Comparison of ENCODE assay signal across 26 mouse cellular contexts in genomic region chr13:90871579-90871978, GRCm38 (mm10). TPM values are rescaled to one million over a fixed set of nuclear protein-coding genes. Genes with fewer than 3 reads are reported as not detected.
DNase-seq lines count a peak whose midpoint lies in the region; ATAC-seq and TF ChIP-seq lines count a peak whose summit lies in the region.
"Had no signal": no experiment of that assay in that cellular context is flagged by ENCODE, and none has a peak within 500 bp of the region (broad histone marks: within the 10 kb centered on the region; RNA-seq: fewer than 3 reads in every experiment).

No protein-coding gene starts in this region.

- no peak overlapping the region for H3K4me3 ChIP-seq in ES-Bruce4 (ENCODE audit: low read depth, low read length)
- no peak overlapping the region for H3K4me3 ChIP-seq in embryonic facial prominence, embryonic 13.5 days
- H3K4me3 ChIP-seq in lung, postnatal 0 days (ENCODE audit: low read depth, low read length), result no peak overlapping the region
- H3K4me3 ChIP-seq in intestine, embryonic 16.5 days (ENCODE audit: low read length), result no peak overlapping the region
- H3K4me3 ChIP-seq: forebrain, embryonic 10.5 days; heart, adult 2 months; heart, embryonic 15.5 days; hindbrain, embryonic 10.5 days had no signal

- TF ChIP-seq CTCF in ES-Bruce4 (IDR thresholded peaks at IDR 0.05; ENCODE audit: low read depth, low read length), result no peak
- no peak for TF ChIP-seq CTCF in lung, postnatal 0 days (IDR thresholded peaks at IDR 0.05)

- intact Hi-C loops in heart, postnatal 25 days (cut with DNase I), result no loop called here

- H3K9ac ChIP-seq in ES-Bruce4 (ENCODE audit: low read depth, poor library complexity, severe bottlenecking), result no peak overlapping the region
- no peak overlapping the region for H3K9ac ChIP-seq in embryonic facial prominence, embryonic 13.5 days
- H3K9ac ChIP-seq in lung, postnatal 0 days (replicated peaks; ENCODE audit: low read depth), result no peak overlapping the region
- H3K9ac ChIP-seq in intestine, embryonic 16.5 days (ENCODE audit: low read depth, low read length), result no peak overlapping the region
- H3K9ac ChIP-seq: heart, embryonic 15.5 days; hindbrain, embryonic 14.5 days had no signal

- peak; percentile 86 for DNase-seq in R1 (ENCODE audit: low read depth, low spot score)
- peak; percentile 26 for DNase-seq in forelimb bud, embryonic 11.5 days (ENCODE audit: low read depth, low spot score)
- no peak for DNase-seq in lung, postnatal 0 days (ENCODE audit: low spot score)
- DNase-seq in heart, postnatal 25 days (ENCODE audit: low spot score), result no peak
- DNase-seq: adrenal gland, postnatal 10 days; cerebellum, adult 11 months; cerebellum, adult 8-10 months; cerebellum, postnatal 14 days; gastrocnemius, postnatal 10 days; heart, adult 2 months; heart, postnatal 14 days; kidney, adult 11 months had no signal

- H3K4me1 ChIP-seq in ES-Bruce4 (ENCODE audit: control insufficient read depth, insufficient read depth, low read length), result peaks cover 4% of the 10 kb centered on the region
- peaks cover 16% of the 10 kb centered on the region for H3K4me1 ChIP-seq in embryonic facial prominence, embryonic 13.5 days
- no peaks in the 10 kb centered on the region for H3K4me1 ChIP-seq in lung, postnatal 0 days (ENCODE audit: insufficient read depth, low read depth, low read length)
- no peaks in the 10 kb centered on the region for H3K4me1 ChIP-seq in intestine, embryonic 16.5 days (ENCODE audit: control insufficient read depth, insufficient read depth, low read length)

- TF ChIP-seq EP300 in ES-Bruce4 (IDR thresholded peaks at IDR 0.05; ENCODE audit: insufficient read depth, low read depth, low read length), result peak; percentile 89
- no peak for TF ChIP-seq EP300 in lung, postnatal 0 days (IDR thresholded peaks at IDR 0.05)

- no peaks in the 10 kb centered on the region for H3K36me3 ChIP-seq in ES-Bruce4 (ENCODE audit: control insufficient read depth, insufficient read depth, low read length, poor library complexity, severe bottlenecking)
- no peaks in the 10 kb centered on the region for H3K36me3 ChIP-seq in embryonic facial prominence, embryonic 13.5 days
- H3K36me3 ChIP-seq in lung, postnatal 0 days (ENCODE audit: insufficient read depth, low read length), result no peaks in the 10 kb centered on the region
- H3K36me3 ChIP-seq in intestine, embryonic 16.5 days (ENCODE audit: control insufficient read depth, insufficient read depth, low read length), result no peaks in the 10 kb centered on the region
- H3K36me3 ChIP-seq: forebrain, embryonic 10.5 days; G1E; heart, embryonic 15.5 days; hindbrain, embryonic 10.5 days had no signal

- no peak for TF ChIP-seq POLR2A in ES-Bruce4 (IDR thresholded peaks at IDR 0.05; ENCODE audit: insufficient read depth, low read length)

- no peaks in the 10 kb centered on the region for H3K27me3 ChIP-seq in ES-Bruce4 (ENCODE audit: control insufficient read depth, insufficient read depth, low read length, poor library complexity, severe bottlenecking)
- H3K27me3 ChIP-seq in embryonic facial prominence, embryonic 13.5 days, result no peaks in the 10 kb centered on the region
- H3K27me3 ChIP-seq in lung, postnatal 0 days (replicated peaks; ENCODE audit: insufficient read depth, low read length), result no peaks in the 10 kb centered on the region
- H3K27me3 ChIP-seq in intestine, embryonic 16.5 days (replicated peaks; ENCODE audit: control insufficient read depth, insufficient read depth, low read length), result no peaks in the 10 kb centered on the region
- H3K27me3 ChIP-seq: heart, embryonic 15.5 days had no signal

- no peak overlapping the region for H3K4me2 ChIP-seq in embryonic facial prominence, embryonic 13.5 days
- no peak overlapping the region for H3K4me2 ChIP-seq in lung, postnatal 0 days (replicated peaks; ENCODE audit: low read depth, low read length)
- no peak overlapping the region for H3K4me2 ChIP-seq in intestine, embryonic 16.5 days (ENCODE audit: low read depth, low read length)
- H3K4me2 ChIP-seq: heart, embryonic 11.5 days; heart, embryonic 15.5 days; hindbrain, embryonic 14.5 days had no signal

- peak overlapping the region; percentile 91 for H3K27ac ChIP-seq in ES-Bruce4 (ENCODE audit: insufficient read depth, low read length)
- peak overlapping the region; percentile 76 for H3K27ac ChIP-seq in embryonic facial prominence, embryonic 13.5 days
- no peak overlapping the region for H3K27ac ChIP-seq in lung, postnatal 0 days (ENCODE audit: low read length)
- H3K27ac ChIP-seq in intestine, embryonic 16.5 days (ENCODE audit: low read length), result no peak overlapping the region
- H3K27ac ChIP-seq: forebrain, embryonic 10.5 days; heart, adult 2 months; heart, embryonic 15.5 days; hindbrain, embryonic 10.5 days; hindbrain, embryonic 14.5 days had no signal

- 19% methylated on average over 4 of the region's 4 CpGs for WGBS in embryonic facial prominence, embryonic 13.5 days
- 47% methylated on average over 4 of the region's 4 CpGs for WGBS in lung, postnatal 0 days
- WGBS in intestine, embryonic 16.5 days, result 36% methylated on average over 4 of the region's 4 CpGs

- H3K9me3 ChIP-seq in ES-Bruce4 (replicated peaks; ENCODE audit: control insufficient read depth, insufficient read depth, low read length, poor library complexity, severe bottlenecking), result no peaks in the 10 kb centered on the region
- no peaks in the 10 kb centered on the region for H3K9me3 ChIP-seq in embryonic facial prominence, embryonic 13.5 days
- no peaks in the 10 kb centered on the region for H3K9me3 ChIP-seq in lung, postnatal 0 days (ENCODE audit: low read length)
- no peaks in the 10 kb centered on the region for H3K9me3 ChIP-seq in intestine, embryonic 16.5 days (ENCODE audit: control insufficient read depth, low read length)
- H3K9me3 ChIP-seq: forebrain, embryonic 10.5 days; heart, embryonic 15.5 days; hindbrain, embryonic 10.5 days had no signal

- 0 out of 2 replicates have a peak, but pooled peaks have one; percentile 15 for ATAC-seq in embryonic facial prominence, embryonic 13.5 days (ENCODE audit: insufficient number of reproducible peaks, insufficient read depth, low FRiP score, low TSS enrichment, low read depth)
- no peak for ATAC-seq in inflammation-experienced regulatory T-cells, adult 6 months
- ATAC-seq in lung, postnatal 0 days, result no peak
- ATAC-seq in intestine, embryonic 16.5 days, result no peak
- ATAC-seq: forebrain, embryonic 14.5 days had no signal

RNA-seq across cellular contexts. Expression of gene Atp6ap1l, which starts 33.6 kb away (rescaled TPM):
- not detected in 2 replicates for polyA plus RNA-seq in ES-Bruce4 (2011; ENCODE audit: insufficient read depth, insufficient read length, low read depth, missing spikeins)
- polyA plus RNA-seq in embryonic facial prominence, embryonic 13.5 days (2015; fragmentation: Nextera tagmentation; extraction: Ambion mirVana), result 0.25 TPM in 1 of 2 replicates, not detected in the other
- not detected for polyA plus RNA-seq in inflammation-experienced regulatory T-cells, adult 6 months (2017; shearing (Covaris generic))
- polyA plus RNA-seq in lung, postnatal 0 days (2015; fragmentation: Nextera tagmentation; extraction: Ambion mirVana), result not detected in 2 replicates
- under 1 TPM; 0.36 to 0.62 TPM for total RNA-seq in heart, postnatal 25 days (2021)
- not detected in 2 replicates for polyA plus RNA-seq in intestine, embryonic 16.5 days (2015; fragmentation: Nextera tagmentation; extraction: Ambion mirVana)
- total RNA-seq: common myeloid progenitor, adult 5-6 weeks; G1E; gastrocnemius, postnatal 10 days; gastrocnemius, postnatal 4 days had no signal
- polyA plus RNA-seq: C2C12; forebrain, embryonic 10.5 days; G1E had no signal

RNA-seq across cellular contexts. Expression of gene Rps23, which starts 51.2 kb away (rescaled TPM):
- 273 and 488 TPM in 2 replicates for polyA plus RNA-seq in ES-Bruce4 (2011; ENCODE audit: insufficient read depth, insufficient read length, low read depth, missing spikeins)
- 256 and 302 TPM in 2 replicates for polyA plus RNA-seq in embryonic facial prominence, embryonic 13.5 days (2015; fragmentation: Nextera tagmentation; extraction: Ambion mirVana)
- polyA plus RNA-seq in inflammation-experienced regulatory T-cells, adult 6 months (2017; shearing (Covaris generic)), result 1,000 to 10,000 TPM in 2 of 3 experiments, 100 to 1,000 TPM in 1; 794 to 1,408 (median 1,278) TPM
- 202 and 205 TPM in 2 replicates for polyA plus RNA-seq in lung, postnatal 0 days (2015; fragmentation: Nextera tagmentation; extraction: Ambion mirVana)
- 100 to 1,000 TPM; 164 to 188 TPM for total RNA-seq in heart, postnatal 25 days (2021)
- polyA plus RNA-seq in intestine, embryonic 16.5 days (2015; fragmentation: Nextera tagmentation; extraction: Ambion mirVana), result 163 and 165 TPM in 2 replicates

Comparison
In these comparisons a context has a peak if more than half of its experiments do, and no peak if none do; other contexts are left out.
1. H3K27ac ChIP-seq: peak in ES-Bruce4 (single experiment) and embryonic facial prominence, embryonic 13.5 days (single experiment); none in lung, postnatal 0 days (single experiment) and intestine, embryonic 16.5 days (single experiment).
2. DNase-seq: peak in R1 (single experiment) and forelimb bud, embryonic 11.5 days (single experiment); none in lung, postnatal 0 days (single experiment) and heart, postnatal 25 days (single experiment).